Mouse (Mus musculus): ENCODE measurements at regions not wholly inside any gene's neighbourhood (a gene's known extent, or its start where the extent isn't known, plus 50 kb on each side); places are given as distances from the start of the nearest gene placed in this dataset.

- peak in 1 of 2 experiments; percentile 32 for DNase-seq
Observed at GRCm38 (mm10) chr10:111558675-111559340, 52.7 kb downstream of the Phlda1 start.

GRCm38 (mm10) chr10:111559341-111560246 is 53.5 kb downstream of the Phlda1 start:
- peak; percentile 46 to 72 for DNase-seq

- DNase-seq, result no peak
Observed at GRCm38 (mm10) chr10:111562628-111563027, 56.5 kb downstream of the Phlda1 start.

- no peak for DNase-seq
Observed at GRCm38 (mm10) chr10:111566873-111567381, 60.8 kb downstream of the Phlda1 start.

- no peak for DNase-seq
Observed at GRCm38 (mm10) chr10:111570501-111571258, 64.6 kb downstream of the Phlda1 start.

DNA sequence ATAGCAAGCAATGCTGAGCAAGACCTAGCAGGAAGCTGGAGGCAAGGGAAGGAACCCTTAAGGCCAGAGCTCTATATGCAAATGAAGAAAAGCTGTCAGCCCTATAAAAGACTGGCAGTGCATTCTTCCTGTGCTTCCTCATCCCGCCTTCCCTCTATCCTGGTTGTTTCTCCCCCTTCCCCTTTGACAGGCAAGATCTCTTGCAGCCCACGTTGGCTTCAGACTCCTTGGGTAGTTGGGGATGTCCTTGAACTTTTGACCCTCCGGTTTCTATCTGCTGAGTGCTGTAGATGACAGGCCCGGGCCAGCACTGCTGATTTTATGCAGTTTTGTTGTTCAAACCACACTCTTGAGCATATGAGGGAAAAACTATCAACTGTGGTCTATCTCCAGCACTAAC is 68.1 kb downstream of the Phlda1 start:
- no peak for DNase-seq

GRCm38 (mm10) chr10:111574812-111575211 is 68.7 kb downstream of the Phlda1 start:
- DNase-seq, result no peak

GRCm38 (mm10) chr10:111575256-111575655 is 69.2 kb downstream of the Phlda1 start:
- no peak for DNase-seq

DNA sequence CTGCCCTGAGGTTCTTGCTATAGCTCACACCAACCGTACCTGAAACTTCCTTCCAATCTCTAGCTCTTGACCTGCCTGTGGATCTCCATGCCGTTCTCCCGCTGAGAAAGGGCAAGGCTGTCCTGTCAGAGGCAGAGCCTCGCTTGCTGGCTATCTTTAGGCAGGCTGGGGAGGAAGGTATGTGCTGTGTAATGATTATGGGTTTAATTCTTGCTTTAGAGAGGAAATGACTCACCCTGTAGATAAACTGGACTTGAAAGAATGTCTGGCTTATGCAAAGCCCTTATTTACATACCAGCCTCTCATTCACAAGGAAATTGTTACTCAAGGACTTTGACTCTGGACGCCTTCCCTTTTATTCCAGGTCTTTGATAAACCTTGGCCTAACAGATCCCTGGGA is 69.8 kb downstream of the Phlda1 start:
- DNase-seq, result no peak

DNA sequence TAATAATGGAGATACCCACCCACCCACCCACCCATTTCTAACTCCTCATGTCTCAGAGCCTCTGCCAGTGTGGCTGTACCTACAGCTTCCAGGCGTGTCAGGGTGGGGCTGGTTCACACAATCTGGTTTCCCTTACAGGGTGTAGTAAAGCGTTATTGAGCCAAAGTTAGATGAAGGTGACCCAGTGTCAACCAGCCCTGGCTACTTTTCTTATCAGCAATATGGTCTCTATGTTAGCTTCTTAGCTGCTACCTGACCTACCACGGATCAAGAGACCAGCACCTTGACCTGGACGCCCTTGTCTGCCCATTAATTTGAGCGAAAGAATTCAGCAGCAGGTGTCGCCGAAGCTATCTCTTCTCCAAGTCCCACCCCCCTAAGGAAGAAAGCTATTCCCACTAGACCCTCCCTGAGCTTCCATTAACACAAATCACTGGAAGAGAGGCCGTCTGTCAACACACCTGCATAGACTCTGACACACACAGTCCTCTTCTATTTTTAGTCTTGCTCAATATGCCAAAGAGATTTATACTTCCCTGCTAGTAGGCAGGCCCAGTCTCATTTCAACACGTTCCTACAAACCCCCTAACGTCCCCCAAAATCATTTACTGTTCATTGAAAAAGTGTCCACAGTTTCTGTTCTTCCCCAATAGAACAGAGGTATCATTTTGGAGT is 70.4 kb downstream of the Phlda1 start:
- no peak for DNase-seq

- peak in 1 of 2 experiments; percentile 49 for DNase-seq
Observed at GRCm38 (mm10) chr10:111578536-111578935, 72.5 kb downstream of the Phlda1 start.

DNA sequence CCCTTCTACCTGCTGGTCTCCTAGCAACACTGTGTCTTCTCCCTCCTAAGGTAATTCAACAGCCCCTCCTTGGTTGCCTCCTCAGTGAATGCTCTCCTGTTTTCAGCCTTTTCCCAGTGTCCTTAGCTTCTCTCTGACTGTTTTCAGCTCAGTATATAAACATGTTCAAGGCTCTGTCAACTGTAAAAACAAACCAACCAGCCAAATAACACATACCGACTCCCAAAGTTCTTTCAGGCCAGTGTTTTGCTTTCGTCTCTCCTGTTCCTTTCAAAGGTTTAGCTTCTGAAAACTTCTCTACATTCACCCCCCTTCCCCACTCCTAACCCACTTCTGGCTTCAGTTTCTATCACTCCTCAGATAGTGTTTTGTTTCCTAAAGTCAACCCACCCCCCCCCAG is 73.4 kb downstream of the Phlda1 start:
- no peak for DNase-seq

- no peak for DNase-seq
Observed at GRCm38 (mm10) chr10:111580401-111581100, 74.5 kb downstream of the Phlda1 start.

DNA sequence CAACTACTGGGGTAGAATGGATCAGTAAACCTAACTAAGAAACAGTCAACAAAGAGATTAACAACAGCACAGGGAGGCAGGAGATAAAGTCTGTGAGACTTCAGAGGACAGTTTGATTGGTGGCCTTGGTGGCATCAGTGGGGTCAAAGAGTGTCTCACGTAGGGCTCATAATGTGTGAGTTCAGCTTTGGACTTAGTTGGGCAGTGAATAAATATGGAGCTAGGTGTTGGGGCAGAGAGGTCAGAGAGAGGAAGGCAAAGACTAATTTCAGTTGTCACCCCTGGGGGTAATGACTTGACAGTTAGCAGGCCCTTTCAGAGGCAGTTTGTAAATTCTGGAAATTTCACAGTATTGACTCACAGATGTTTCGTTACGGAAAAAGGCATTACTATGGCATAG is 75.8 kb downstream of the Phlda1 start:
- no peak for DNase-seq

GRCm38 (mm10) chr10:111582321-111583123 is 76.4 kb downstream of the Phlda1 start:
- DNase-seq, result no peak

DNA sequence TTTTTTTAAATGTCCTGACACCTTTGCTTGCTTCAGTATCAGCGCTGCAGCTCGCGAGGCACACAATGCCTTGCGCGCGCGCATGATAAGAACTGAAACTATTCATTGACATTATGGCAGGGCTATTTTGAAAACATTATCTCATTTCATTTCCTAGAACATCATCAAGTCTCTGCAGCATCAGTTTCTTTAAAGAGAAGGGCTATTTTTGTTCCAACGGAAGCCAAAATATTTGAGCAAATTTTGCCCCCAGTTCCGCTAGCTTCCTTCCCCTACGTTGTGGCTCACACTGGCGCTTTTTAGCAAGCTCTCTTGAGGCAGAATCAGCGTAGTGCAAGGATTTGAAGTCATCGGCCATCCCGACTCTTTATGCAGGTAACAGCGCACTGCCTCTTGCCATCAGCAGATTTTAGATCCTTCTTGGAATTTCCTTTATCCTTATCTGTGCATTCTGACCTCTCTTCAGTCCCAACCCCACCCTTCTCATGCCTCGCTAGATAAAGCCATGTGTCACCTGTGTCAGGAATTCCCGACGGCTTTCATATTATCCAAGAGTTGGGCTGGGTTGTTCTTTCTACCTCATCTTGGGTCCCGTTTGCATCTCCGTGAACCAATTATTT is 77.1 kb downstream of the Phlda1 start:
- DNase-seq, result no peak

GRCm38 (mm10) chr10:111583744-111584152 is 77.7 kb downstream of the Phlda1 start:
- no peak for DNase-seq

DNA sequence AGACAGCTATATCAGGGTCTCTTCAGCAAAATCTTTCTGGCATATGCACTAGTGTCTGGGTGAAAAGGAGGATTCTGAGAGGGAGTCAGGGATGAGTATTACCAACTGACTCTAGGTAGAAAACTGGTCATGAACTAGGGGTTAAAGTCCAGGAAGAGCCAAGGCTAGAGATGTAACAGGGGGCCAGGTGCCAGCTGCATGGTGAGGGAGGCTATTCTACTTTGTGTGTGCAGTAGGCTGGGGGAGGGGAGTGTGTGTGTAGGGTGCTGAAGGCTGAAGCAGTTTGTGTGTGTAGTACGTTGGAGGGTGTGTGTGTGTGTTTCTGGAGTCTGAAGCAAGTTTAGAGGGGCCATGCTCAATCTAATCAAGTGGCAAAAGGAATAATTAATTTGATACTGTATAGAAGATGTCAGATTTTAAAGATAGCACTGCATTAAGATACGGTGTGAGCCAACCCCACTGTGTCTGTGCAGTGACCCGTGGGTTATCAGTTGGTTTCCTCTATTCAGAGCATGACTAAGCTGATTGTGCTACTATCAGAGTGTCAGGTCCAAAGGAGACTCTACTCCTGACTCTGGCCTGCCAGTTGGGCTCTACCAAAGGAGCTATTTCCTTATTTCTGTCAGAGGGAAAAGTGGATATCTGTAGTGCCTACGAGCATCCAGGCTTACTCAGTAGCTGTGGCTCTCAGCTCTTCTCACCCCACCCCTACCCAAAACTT is 82.0 kb downstream of the Phlda1 start:
- no peak for DNase-seq

GRCm38 (mm10) chr10:111589186-111589585 is 83.1 kb downstream of the Phlda1 start:
- no peak for DNase-seq

Measured in thymus, adult 18-20 months (tissue).